ENCODE assay signal across 19 mouse cellular contexts in the genomic region with DNA sequence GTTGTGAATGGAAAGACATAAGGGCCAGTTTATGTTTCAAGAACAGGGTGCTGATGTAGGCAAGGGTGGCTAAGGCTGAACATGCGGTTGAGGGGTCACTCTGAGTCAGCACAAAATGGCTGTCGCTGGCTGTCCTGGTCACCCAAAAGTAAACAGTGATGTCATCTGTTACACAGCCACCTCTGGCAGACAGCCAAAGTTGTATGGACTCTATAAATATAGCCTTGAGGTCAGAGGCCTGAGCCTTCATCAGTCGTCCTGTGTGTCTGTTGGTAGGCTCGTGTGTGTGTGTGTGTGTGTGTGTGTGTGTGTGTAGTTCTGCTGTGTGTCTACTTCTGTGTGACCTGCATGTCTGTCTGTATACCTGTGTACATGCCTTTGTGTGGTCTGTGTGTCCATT. TPM values are rescaled to one million over a fixed set of nuclear protein-coding genes. Genes with fewer than 3 reads are reported as not detected.
DNase-seq lines count a peak whose midpoint lies in the region; ATAC-seq and TF ChIP-seq lines count a peak whose summit lies in the region.
"Had no signal": no experiment of that assay in that cellular context is flagged by ENCODE, and none has a peak within 500 bp of the region (broad histone marks: within the 10 kb centered on the region; RNA-seq: fewer than 3 reads in every experiment).

No protein-coding gene starts in this region.

- WGBS in lung, embryonic 14.5 days: 12% methylated on average over 4 of the region's 4 CpGs
- 52% methylated on average over 4 of the region's 4 CpGs for WGBS in liver, embryonic 14.5 days (ENCODE audit: insufficient replicate concordance)
- 15% methylated on average over 4 of the region's 4 CpGs for WGBS in stomach, postnatal 0 days

- peak; percentile 81 for DNase-seq in lung, embryonic 14.5 days
- no peak for DNase-seq in lung, postnatal 14 days
- DNase-seq in NIH3T3 (ENCODE audit: low read depth): peak; percentile 41
- DNase-seq in liver, embryonic 14.5 days (ENCODE audit: low read depth in 3 of 3, low spot score in 3 of 3): peak; percentile 27 to 42 (median 41)
- DNase-seq in stomach, postnatal 0 days (ENCODE audit: low spot score): peak; percentile 76
- DNase-seq in thymus, postnatal 36 days: no peak
- no peak for DNase-seq in right cerebral cortex, postnatal 4 days
- DNase-seq: adrenal gland, postnatal 25 days; cerebellum, postnatal 25 days; gastrocnemius, postnatal 10 days; kidney, adult 11 months; kidney, postnatal 10 days; thymus, postnatal 4 days had no signal

- no peaks in the 10 kb centered on the region for H3K9me3 ChIP-seq in lung, embryonic 14.5 days (ENCODE audit: low read depth, low read length)
- H3K9me3 ChIP-seq in liver, embryonic 14.5 days (ENCODE audit: control insufficient read depth, low read length): no peaks in the 10 kb centered on the region
- H3K9me3 ChIP-seq in stomach, postnatal 0 days (ENCODE audit: control insufficient read depth, low read length): no peaks in the 10 kb centered on the region
- H3K9me3 ChIP-seq: embryonic facial prominence, embryonic 12.5 days; hindbrain, embryonic 13.5 days; midbrain, embryonic 12.5 days; neural tube, embryonic 15.5 days had no signal

- ATAC-seq in lung, embryonic 14.5 days (ENCODE audit: insufficient read depth): no peak
- ATAC-seq in liver, embryonic 14.5 days (ENCODE audit: insufficient read depth): peak; percentile 36
- peak; percentile 78 for ATAC-seq in stomach, postnatal 0 days (ENCODE audit: low FRiP score, low TSS enrichment)
- ATAC-seq: activated CD4-positive, CD25-positive, alpha-beta regulatory T cell, adult 4 months had no signal

- H3K27me3 ChIP-seq in lung, embryonic 14.5 days (ENCODE audit: insufficient read depth, low read length): 0 out of 2 replicates have a peak, but pooled peaks cover 3% of the 10 kb centered on the region
- H3K27me3 ChIP-seq in liver, embryonic 14.5 days (ENCODE audit: control insufficient read depth, insufficient read depth, low read length): no peaks in the 10 kb centered on the region; the same call in 1 of the 2 replicates
- no peaks in the 10 kb centered on the region for H3K27me3 ChIP-seq in stomach, postnatal 0 days (ENCODE audit: control insufficient read depth, insufficient read depth, low read length)

- TF ChIP-seq EP300 in liver, embryonic 14.5 days (IDR thresholded peaks at IDR 0.05; ENCODE audit: low read depth): no peak
- no peak for TF ChIP-seq EP300 in stomach, postnatal 0 days (optimal IDR thresholded peaks at IDR 0.05)

- no peaks in the 10 kb centered on the region; the same call in 1 of the 2 replicates for H3K36me3 ChIP-seq in lung, embryonic 14.5 days (ENCODE audit: insufficient read depth)
- no peaks in the 10 kb centered on the region for H3K36me3 ChIP-seq in liver, embryonic 14.5 days (replicated peaks; ENCODE audit: control insufficient read depth, insufficient read depth, low read depth)
- H3K36me3 ChIP-seq in stomach, postnatal 0 days (ENCODE audit: control insufficient read depth, insufficient read depth, low read length): no peaks in the 10 kb centered on the region
- H3K36me3 ChIP-seq: neural tube, embryonic 15.5 days had no signal

- H3K4me1 ChIP-seq in lung, embryonic 14.5 days (ENCODE audit: insufficient read depth): peaks cover 8% of the 10 kb centered on the region; the same call in 1 of the 2 replicates
- H3K4me1 ChIP-seq in liver, embryonic 14.5 days (replicated peaks; ENCODE audit: control insufficient read depth in 2 of 2, insufficient read depth in 2 of 2, low read length in 1 of 2): peaks cover 4 to 18% of the 10 kb centered on the region in 2 experiments; a peak in 2 of 4 replicates
- H3K4me1 ChIP-seq in stomach, postnatal 0 days (replicated peaks; ENCODE audit: control insufficient read depth, insufficient read depth): peaks cover 2% of the 10 kb centered on the region; the same call in 1 of the 2 replicates

- TF ChIP-seq CTCF in lung, embryonic 14.5 days (IDR thresholded peaks at IDR 0.05; ENCODE audit: low read depth): no peak
- no peak for TF ChIP-seq CTCF in liver, embryonic 14.5 days (IDR thresholded peaks at IDR 0.05; ENCODE audit: low read depth)
- TF ChIP-seq CTCF in stomach, postnatal 0 days (IDR thresholded peaks at IDR 0.05; ENCODE audit: low read depth): no peak

- H3K4me2 ChIP-seq in lung, embryonic 14.5 days: no peak overlapping the region
- no peak overlapping the region for H3K4me2 ChIP-seq in liver, embryonic 14.5 days (ENCODE audit: low read depth)
- H3K4me2 ChIP-seq in stomach, postnatal 0 days (replicated peaks; ENCODE audit: low read depth): no peak overlapping the region
- H3K4me2 ChIP-seq: embryonic facial prominence, embryonic 12.5 days; hindbrain, embryonic 13.5 days; midbrain, embryonic 12.5 days; neural tube, embryonic 15.5 days had no signal

- H3K27ac ChIP-seq in lung, embryonic 14.5 days (ENCODE audit: low read depth): no peak overlapping the region
- H3K27ac ChIP-seq in liver, embryonic 14.5 days: no peak overlapping the region
- no peak overlapping the region for H3K27ac ChIP-seq in stomach, postnatal 0 days (replicated peaks)
- H3K27ac ChIP-seq: embryonic facial prominence, embryonic 12.5 days; hindbrain, embryonic 13.5 days; midbrain, embryonic 12.5 days; neural tube, embryonic 15.5 days had no signal

- H3K4me3 ChIP-seq in lung, embryonic 14.5 days (ENCODE audit: low read depth, low read length): no peak overlapping the region
- no peak overlapping the region for H3K4me3 ChIP-seq in liver, embryonic 14.5 days (ENCODE audit: insufficient read depth in 1 of 2, low read depth in 2 of 2, low read length in 2 of 2)
- H3K4me3 ChIP-seq in stomach, postnatal 0 days (ENCODE audit: low read depth, low read length): no peak overlapping the region
- H3K4me3 ChIP-seq: embryonic facial prominence, embryonic 12.5 days; hindbrain, embryonic 13.5 days; midbrain, embryonic 12.5 days; neural tube, embryonic 15.5 days had no signal

- no peak overlapping the region for H3K9ac ChIP-seq in lung, embryonic 14.5 days
- no peak overlapping the region for H3K9ac ChIP-seq in liver, embryonic 14.5 days (replicated peaks)
- H3K9ac ChIP-seq in stomach, postnatal 0 days (ENCODE audit: low read length): no peak overlapping the region
- H3K9ac ChIP-seq: embryonic facial prominence, embryonic 12.5 days; hindbrain, embryonic 13.5 days; midbrain, embryonic 12.5 days; neural tube, embryonic 15.5 days had no signal

RNA-seq across cellular contexts. Expression of gene Fbxw8, which starts 1.7 kb away (rescaled TPM):
- 31.1 and 31.3 TPM in 2 replicates for polyA plus RNA-seq in lung, embryonic 14.5 days (2014; fragmentation: Nextera tagmentation; extraction: Ambion mirVana)
- 10.2 and 10.8 TPM in 2 replicates for polyA plus RNA-seq in liver, embryonic 14.5 days (2012; rRNA removed)
- 6.2 and 7.4 TPM in 2 replicates for polyA plus RNA-seq in liver, embryonic 14.5 days (2014; fragmentation: Nextera tagmentation; extraction: Ambion mirVana)
- polyA plus RNA-seq in stomach, postnatal 0 days (2015; fragmentation: Nextera tagmentation; extraction: Ambion mirVana): 14.0 and 14.2 TPM in 2 replicates

RNA-seq across cellular contexts. Expression of gene Hrk, which starts 7.5 kb away (rescaled TPM):
- 0.04 TPM in 1 of 2 replicates, not detected in the other for polyA plus RNA-seq in lung, embryonic 14.5 days (2014; fragmentation: Nextera tagmentation; extraction: Ambion mirVana)
- 0.01 and 0.02 TPM in 2 replicates for polyA plus RNA-seq in liver, embryonic 14.5 days (2012; rRNA removed)
- not detected in 2 replicates for polyA plus RNA-seq in liver, embryonic 14.5 days (2014; fragmentation: Nextera tagmentation; extraction: Ambion mirVana)
- polyA plus RNA-seq in stomach, postnatal 0 days (2015; fragmentation: Nextera tagmentation; extraction: Ambion mirVana): 0.18 and 0.41 TPM in 2 replicates
- polyA plus RNA-seq: small intestine, adult 2 months had no signal

Comparison
In these comparisons a context has a peak if more than half of its experiments do, and no peak if none do; other contexts are left out.
1. DNase-seq: peak in lung, embryonic 14.5 days (single experiment), NIH3T3 (single experiment), liver, embryonic 14.5 days (3 of 3) and stomach, postnatal 0 days (single experiment); none in lung, postnatal 14 days (single experiment), thymus, postnatal 36 days (0 of 2) and right cerebral cortex, postnatal 4 days (single experiment).